In the genomic region with DNA sequence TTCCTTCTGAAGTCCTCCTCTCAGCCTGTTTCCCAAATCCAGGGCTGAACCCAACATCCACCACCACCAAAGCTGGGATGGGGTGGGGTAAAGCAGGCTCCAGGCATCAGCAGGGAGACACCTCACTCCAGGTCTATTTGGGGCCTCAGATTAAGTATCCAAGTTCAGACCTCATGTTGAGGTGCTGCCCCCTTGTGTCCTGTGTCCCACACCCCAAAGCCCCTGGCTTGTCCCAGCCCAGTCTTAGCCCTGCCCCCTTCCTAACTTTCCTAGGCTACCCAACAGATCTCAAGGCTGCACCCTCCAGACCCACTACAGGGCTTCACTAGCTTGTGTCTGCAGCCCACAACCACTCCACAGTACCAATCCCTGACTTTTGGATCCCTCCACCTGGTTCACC, we compare ENCODE assay signal across 12 mouse cellular contexts. TPM values are rescaled to one million over a fixed set of nuclear protein-coding genes. Genes with fewer than 3 reads are reported as not detected.
A peak's percentile ranks its signal among the peaks of the same experiment; 100 is the strongest.
DNase-seq lines count a peak whose midpoint lies in the region; ATAC-seq and TF ChIP-seq lines count a peak whose summit lies in the region.
"Had no signal": no experiment of that assay in that cellular context is flagged by ENCODE, and none has a peak within 500 bp of the region (broad histone marks: within the 10 kb centered on the region; RNA-seq: fewer than 3 reads in every experiment).

No protein-coding gene starts in this region.

- no peaks in the 10 kb centered on the region for H3K9me3 ChIP-seq in forebrain, postnatal 0 days (ENCODE audit: low read length)
- no peaks in the 10 kb centered on the region for H3K9me3 ChIP-seq in forebrain, embryonic 11.5 days (ENCODE audit: control insufficient read depth, low read length)
- H3K9me3 ChIP-seq: heart, embryonic 13.5 days; lung, embryonic 15.5 days had no signal

- no peaks in the 10 kb centered on the region for H3K36me3 ChIP-seq in forebrain, postnatal 0 days (ENCODE audit: insufficient read depth)
- no peaks in the 10 kb centered on the region for H3K36me3 ChIP-seq in forebrain, embryonic 11.5 days (ENCODE audit: control insufficient read depth, insufficient read depth, low read length)
- H3K36me3 ChIP-seq: heart, embryonic 13.5 days; lung, embryonic 15.5 days had no signal

- no peak overlapping the region for H3K4me2 ChIP-seq in forebrain, postnatal 0 days (ENCODE audit: low read depth)
- H3K4me2 ChIP-seq in forebrain, embryonic 11.5 days (ENCODE audit: low read depth, low read length, severe bottlenecking): no peak overlapping the region
- H3K4me2 ChIP-seq: heart, embryonic 13.5 days; hindbrain, embryonic 14.5 days; lung, embryonic 15.5 days had no signal

- no peak overlapping the region for H3K27ac ChIP-seq in forebrain, postnatal 0 days (ENCODE audit: low read depth, low read length)
- H3K27ac ChIP-seq in forebrain, embryonic 11.5 days (ENCODE audit: low read depth, low read length): no peak overlapping the region
- H3K27ac ChIP-seq in left cerebral cortex, adult 2 months: peak overlapping the region; percentile 56
- peak overlapping the region; percentile 26 for H3K27ac ChIP-seq in cortical plate, adult 2 months (ENCODE audit: insufficient read depth, low read length)
- H3K27ac ChIP-seq: heart, embryonic 13.5 days; hindbrain, embryonic 14.5 days; lung, embryonic 15.5 days had no signal

- H3K9ac ChIP-seq in forebrain, postnatal 0 days: no peak overlapping the region
- H3K9ac ChIP-seq in forebrain, embryonic 11.5 days (ENCODE audit: low read length): no peak overlapping the region
- H3K9ac ChIP-seq: heart, embryonic 13.5 days; hindbrain, embryonic 14.5 days; lung, embryonic 15.5 days had no signal

- no peaks in the 10 kb centered on the region for H3K4me1 ChIP-seq in forebrain, postnatal 0 days (ENCODE audit: insufficient read depth)
- H3K4me1 ChIP-seq in forebrain, embryonic 11.5 days (replicated peaks; ENCODE audit: control insufficient read depth, insufficient read depth, low read length): peaks cover 2% of the 10 kb centered on the region; the same call in 1 of the 2 replicates
- H3K4me1 ChIP-seq in cortical plate, adult 2 months (ENCODE audit: control insufficient read depth, insufficient read depth, low read length): no peaks in the 10 kb centered on the region; the same call in 1 of the 2 replicates
- H3K4me1 ChIP-seq: lung, embryonic 15.5 days had no signal

- no peaks in the 10 kb centered on the region for H3K27me3 ChIP-seq in forebrain, postnatal 0 days (ENCODE audit: insufficient read depth, low read length)
- H3K27me3 ChIP-seq in forebrain, embryonic 11.5 days (ENCODE audit: control insufficient read depth, insufficient read depth, low read length): no peaks in the 10 kb centered on the region
- H3K27me3 ChIP-seq: heart, embryonic 13.5 days; lung, embryonic 15.5 days had no signal

- intact Hi-C loops in left cerebral cortex, adult 2 months (cut with DNase I): no loop called here
- intact Hi-C loops in left cerebral cortex, postnatal 36 days (cut with DNase I): no loop called here

- H3K4me3 ChIP-seq in forebrain, postnatal 0 days (ENCODE audit: low read depth, low read length): no peak overlapping the region
- H3K4me3 ChIP-seq in forebrain, embryonic 11.5 days (ENCODE audit: low read depth, low read length): no peak overlapping the region
- H3K4me3 ChIP-seq in left cerebral cortex, adult 2 months: no peak overlapping the region
- no peak overlapping the region for H3K4me3 ChIP-seq in cortical plate, adult 2 months (ENCODE audit: insufficient read depth, low read length)
- H3K4me3 ChIP-seq: heart, embryonic 13.5 days; lung, embryonic 15.5 days had no signal

- no peak for ATAC-seq in forebrain, postnatal 0 days
- no peak for ATAC-seq in forebrain, embryonic 11.5 days (replicated peaks; ENCODE audit: low FRiP score)

- DNase-seq in forebrain, postnatal 0 days: no peak
- no peak for DNase-seq in forebrain, embryonic 11.5 days (ENCODE audit: low spot score)
- no peak for DNase-seq in left cerebral cortex, adult 2 months (ENCODE audit: extremely low spot score in 1 of 2, low spot score in 2 of 2)
- no peak for DNase-seq in left cerebral cortex, postnatal 36 days (ENCODE audit: low spot score in 2 of 2)
- DNase-seq in A20 (ENCODE audit: low read depth, low spot score): peak; percentile 42
- DNase-seq in kidney, postnatal 25 days: no peak
- DNase-seq: cerebellum, adult 11-12 months; layer of hippocampus, postnatal 36 days had no signal

- peak; percentile 23 for TF ChIP-seq CTCF in forebrain, postnatal 0 days (IDR thresholded peaks at IDR 0.05; ENCODE audit: low read depth)
- peak; percentile 50 for TF ChIP-seq CTCF in left cerebral cortex, adult 2 months (IDR thresholded peaks at IDR 0.05)
- TF ChIP-seq CTCF in cortical plate, adult 2 months (IDR thresholded peaks at IDR 0.05; ENCODE audit: extremely low read depth, insufficient read depth, low read length): peak; percentile 44

- TF ChIP-seq POLR2A in cortical plate, adult 2 months (IDR thresholded peaks at IDR 0.05; ENCODE audit: extremely low read depth, insufficient read depth, low read length): no peak

RNA-seq across cellular contexts. Expression of a gene that starts 24.3 kb away (rescaled TPM):
- 152 and 182 TPM in 2 replicates for total RNA-seq in forebrain, postnatal 0 days (2014; rRNA removed)
- polyA plus RNA-seq in forebrain, postnatal 0 days (2015; fragmentation: Nextera tagmentation; extraction: Ambion mirVana): 223 and 247 TPM in 2 replicates
- 511 and 517 TPM in 2 replicates for polyA plus RNA-seq in forebrain, embryonic 11.5 days (2014; fragmentation: Nextera tagmentation; extraction: Ambion mirVana)
- total RNA-seq in left cerebral cortex, adult 2 months (2021): 100 to 1,000 TPM; 137 to 144 TPM
- total RNA-seq in left cerebral cortex, postnatal 36 days (2021): 100 to 1,000 TPM; 104 to 150 TPM
- 87.3 and 96.5 TPM in 2 replicates for polyA plus RNA-seq in cortical plate, adult 2 months (2012; rRNA removed)

Comparison
In these comparisons a context has a peak if more than half of its experiments do, and no peak if none do; other contexts are left out.
1. H3K27ac ChIP-seq: peak in left cerebral cortex, adult 2 months (single experiment) and cortical plate, adult 2 months (single experiment); none in forebrain, postnatal 0 days (single experiment) and forebrain, embryonic 11.5 days (single experiment).
2. Peak in every context shown above with its lines, with median percentiles within 50 percentile points of each other: CTCF ChIP-seq.